Mouse (Mus musculus): ENCODE data around the gene Dhrs11.
"Not testable (repeated sequence)": the region's sequence is repeated elsewhere in the genome, so short reads cannot be mapped to it uniquely, and the experiment has no call there.

Gene Dhrs11

DNA sequence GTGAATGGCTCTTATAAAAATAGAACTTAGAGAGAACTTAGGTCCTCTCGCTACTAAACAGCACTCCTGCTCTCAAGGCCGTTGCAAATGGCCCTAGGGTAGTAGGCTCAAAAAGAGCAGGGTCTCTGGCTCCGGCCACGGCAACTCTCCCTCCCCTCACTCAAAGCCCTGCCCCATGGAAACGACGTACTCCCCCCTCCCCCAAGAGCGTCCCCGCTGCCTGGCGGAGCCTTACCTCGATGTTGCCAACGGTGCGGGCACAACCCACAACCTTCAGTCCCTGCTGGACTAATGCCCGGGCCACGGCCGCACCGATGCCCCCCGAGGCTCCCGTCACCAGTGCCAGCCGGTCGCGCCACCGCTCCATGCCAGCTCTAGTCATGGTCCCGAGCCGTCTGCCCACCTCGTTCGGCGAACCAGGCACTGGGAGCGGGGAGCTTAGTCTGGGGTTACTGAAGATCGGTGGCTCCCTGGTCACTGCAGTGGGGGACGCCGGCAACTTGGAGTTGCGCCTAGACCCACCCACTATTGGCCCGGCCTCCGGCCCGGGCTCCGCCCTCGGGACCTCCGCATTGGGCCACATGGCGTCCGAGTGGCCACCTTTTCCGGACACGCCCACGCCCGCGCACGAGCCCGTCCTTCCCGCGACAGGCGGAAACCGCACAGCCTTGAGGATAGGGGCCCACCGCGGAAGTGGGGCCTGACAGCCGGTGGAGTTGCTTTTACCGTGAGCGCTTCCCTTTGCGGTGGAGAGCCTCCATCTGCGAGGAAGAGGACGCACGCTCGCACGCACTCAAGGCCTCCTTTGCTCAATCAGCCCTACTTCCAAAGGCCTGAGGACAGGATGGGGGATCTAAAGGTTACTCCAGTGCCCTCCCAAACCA lies at the start of gene Dhrs11:
TSS of gene Dhrs11 (minus strand) at position 479 of the 884 bp plus-strand sequence.
- peak; percentile 96 for DNase-seq

DNA sequence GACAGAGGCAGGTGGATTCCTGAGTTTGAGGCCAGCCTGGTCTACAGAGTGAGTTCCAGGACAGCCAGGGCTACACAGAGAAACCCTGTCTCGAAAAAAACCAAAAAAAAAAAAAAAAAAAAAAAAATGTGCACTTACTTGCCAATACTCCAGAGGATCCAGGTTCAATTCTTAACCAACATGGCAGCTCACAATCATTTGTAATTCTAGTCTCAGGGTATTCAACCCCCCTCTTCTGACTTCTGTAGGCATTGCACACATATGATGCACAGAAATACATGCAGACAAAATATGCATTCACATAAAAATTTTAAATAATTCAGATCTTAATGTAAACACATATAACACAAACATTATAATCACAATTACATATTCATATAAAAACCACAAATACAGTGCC lies 47.2 kb upstream of the Dhrs11 start:
- not testable (repeated sequence) for DNase-seq

DNA sequence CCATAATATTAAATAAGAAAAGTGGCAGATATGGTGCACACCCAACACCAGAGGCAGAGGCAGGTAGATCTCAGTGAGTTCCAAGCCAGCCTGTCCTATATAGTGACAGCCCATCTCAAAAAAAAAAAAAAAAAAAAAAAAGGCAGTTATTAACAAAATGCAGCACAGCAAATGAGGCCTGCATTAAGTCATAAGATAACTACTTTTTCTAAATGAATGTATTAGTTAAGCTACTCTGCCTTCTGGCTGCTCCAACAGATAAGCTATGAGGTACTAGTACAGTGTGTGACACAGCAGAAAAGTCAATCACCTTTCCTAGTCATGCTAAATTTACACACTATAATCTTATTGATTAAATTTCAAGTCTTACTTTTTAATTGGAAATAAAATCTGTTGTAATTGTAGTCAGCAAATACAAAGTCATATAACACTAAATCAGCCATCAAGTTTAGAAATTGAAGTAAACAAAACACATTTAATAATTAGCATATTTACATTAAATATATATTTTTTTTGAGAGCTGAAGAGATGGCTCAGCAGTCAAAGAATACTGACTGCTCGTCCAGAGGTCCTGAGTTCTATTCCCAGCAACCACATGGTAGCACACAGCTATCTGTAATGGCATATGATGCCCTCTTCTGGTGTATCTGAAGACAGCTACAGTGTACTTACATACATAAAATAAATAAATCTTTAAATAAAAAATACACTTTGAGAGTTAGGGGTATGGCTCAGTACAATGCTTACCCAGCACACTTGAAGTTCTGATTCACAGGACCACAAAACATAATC lies 44.4 kb upstream of the Dhrs11 start:
- no peak for DNase-seq

- DNase-seq, result no peak
Measured at GRCm38 (mm10) chr11:84871548-84872069, 42.8 kb upstream of the Dhrs11 start.

GRCm38 (mm10) chr11:84871046-84871445 lies 42.3 kb upstream of the Dhrs11 start:
- no peak for DNase-seq

GRCm38 (mm10) chr11:84870337-84871043 lies 41.7 kb upstream of the Dhrs11 start, which contains the start of gene Ggnbp2:
Ggnbp2 (minus strand) TSS chr11:84870817.
- peak; percentile 95 for DNase-seq

DNA sequence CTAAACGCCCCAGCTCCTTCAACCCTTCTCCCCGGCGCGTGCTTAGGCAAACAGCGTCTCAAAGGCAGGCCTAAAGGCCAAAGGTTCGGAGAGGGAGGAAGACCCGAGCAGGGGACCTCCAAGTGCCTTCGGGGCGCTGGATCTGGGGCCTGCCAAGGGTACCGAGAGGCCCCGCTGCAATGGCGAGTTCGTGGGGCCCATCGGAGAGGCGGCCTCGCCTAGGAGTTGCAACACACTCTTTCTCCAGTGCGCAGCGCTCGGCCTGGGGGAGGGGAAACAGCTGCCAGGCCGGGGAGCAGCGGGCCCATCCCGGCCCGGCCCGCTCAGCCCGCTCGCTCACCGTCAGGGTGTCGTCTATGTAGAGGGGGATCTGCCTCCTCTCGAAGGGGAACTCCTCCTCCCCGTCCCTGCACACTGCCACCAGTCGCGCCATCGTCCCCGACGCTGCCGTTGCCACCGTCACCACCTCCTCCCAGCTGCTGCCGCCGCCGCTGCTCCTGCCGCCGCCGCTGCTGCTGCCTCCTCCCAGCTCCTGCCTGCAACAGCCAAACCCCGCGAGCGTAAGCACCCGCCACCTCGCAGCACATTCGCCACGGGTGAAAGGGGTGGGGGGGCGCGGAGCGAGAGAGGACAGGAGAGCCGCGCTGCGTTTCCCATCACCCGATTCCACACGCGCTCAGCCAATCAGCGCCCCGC lies 40.9 kb upstream of the Dhrs11 start:
- DNase-seq, result peak; percentile 97

DNA sequence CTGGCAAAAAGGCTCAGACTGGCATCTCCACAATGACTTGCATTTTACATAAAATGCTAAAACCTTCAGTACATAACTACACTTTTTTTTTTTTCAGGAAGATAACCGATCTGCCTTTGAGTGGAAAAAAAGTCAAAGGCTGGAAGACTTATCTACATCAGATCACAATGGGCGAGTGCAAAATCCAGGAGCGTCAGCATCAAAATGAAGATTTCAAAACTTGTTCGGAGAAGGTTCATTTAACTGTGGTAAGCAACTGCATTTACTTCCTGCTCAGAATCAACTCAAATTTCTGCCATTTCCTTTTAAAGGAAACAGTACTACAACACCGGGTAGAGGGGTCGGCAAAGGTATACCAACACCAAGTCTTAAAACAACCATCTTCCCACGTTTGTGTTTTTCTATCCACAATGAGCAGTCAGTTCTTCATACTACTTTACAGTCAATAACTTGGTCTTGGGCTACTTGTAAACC lies 40.0 kb upstream of the Dhrs11 start:
- DNase-seq, result no peak

GRCm38 (mm10) chr11:84867586-84867985 lies 38.8 kb upstream of the Dhrs11 start:
- no peak for DNase-seq

DNA sequence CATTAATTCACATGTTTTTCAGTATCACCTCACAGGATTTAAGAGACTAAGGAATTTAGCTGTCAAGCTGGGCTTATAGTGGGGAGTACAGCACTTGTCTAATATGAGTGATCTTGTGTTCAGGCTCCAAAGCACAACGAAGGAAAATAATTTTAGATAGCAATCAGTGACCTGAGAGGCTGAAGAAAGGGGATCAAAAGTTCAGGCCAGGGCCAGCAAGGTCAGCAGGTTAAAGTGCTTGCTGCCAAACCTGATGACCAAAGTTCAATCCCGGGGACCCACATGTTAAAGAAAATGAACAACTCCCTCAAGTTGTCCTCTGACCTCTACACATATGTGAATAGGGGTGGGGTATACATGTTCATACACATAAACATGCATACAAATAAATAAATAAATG lies 36.5 kb upstream of the Dhrs11 start:
- peak; percentile 27 for DNase-seq

DNA sequence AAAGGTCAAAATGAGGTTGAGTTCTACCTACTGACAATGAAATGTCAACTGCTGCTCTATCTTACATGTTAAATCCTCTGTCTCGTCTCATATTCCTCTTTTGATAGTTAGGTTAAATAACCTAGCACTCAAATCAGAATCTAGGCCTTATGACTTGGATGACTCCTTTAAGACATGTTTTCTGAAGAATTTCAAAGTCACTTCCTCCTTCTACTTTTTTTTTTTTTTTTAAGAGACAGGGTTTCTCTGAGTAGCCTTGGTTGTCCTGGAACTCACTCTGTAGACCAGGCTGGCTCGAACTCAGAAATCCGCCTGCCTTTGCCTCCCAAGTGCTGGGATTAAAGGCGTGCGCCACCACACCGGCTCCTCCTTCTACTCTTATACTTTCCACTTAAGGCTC lies 26.5 kb upstream of the Dhrs11 start:
- DNase-seq, result no peak

DNA sequence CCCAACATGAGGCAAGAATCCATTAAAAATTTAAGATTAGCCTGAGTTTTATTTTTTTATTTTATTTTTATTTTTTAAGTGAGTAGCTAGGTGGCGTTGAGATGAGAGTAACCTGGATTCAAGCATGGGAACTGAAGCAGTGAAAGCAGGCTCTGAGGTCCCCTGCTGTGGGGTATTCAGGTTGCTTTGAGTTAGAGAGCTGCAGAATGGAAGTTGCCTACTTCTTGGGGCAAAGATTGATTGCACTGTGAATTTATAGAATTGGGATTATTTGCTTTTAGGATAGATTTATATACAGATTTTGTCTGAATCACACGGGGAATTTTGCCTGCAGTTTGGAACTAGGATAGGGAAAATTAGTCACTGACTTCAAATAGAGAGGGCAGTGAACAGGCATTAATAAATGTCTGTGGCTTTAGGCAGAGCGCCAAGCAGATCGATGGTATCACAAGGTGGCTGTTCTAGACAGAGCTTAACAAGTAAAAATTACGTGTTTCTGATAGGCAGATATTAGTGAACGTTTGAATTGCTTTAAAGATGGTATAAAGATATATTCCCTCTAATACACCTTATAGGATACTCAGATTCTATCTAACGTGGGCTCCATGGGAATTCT lies 18.8 kb upstream of the Dhrs11 start:
- DNase-seq, result no peak

DNA sequence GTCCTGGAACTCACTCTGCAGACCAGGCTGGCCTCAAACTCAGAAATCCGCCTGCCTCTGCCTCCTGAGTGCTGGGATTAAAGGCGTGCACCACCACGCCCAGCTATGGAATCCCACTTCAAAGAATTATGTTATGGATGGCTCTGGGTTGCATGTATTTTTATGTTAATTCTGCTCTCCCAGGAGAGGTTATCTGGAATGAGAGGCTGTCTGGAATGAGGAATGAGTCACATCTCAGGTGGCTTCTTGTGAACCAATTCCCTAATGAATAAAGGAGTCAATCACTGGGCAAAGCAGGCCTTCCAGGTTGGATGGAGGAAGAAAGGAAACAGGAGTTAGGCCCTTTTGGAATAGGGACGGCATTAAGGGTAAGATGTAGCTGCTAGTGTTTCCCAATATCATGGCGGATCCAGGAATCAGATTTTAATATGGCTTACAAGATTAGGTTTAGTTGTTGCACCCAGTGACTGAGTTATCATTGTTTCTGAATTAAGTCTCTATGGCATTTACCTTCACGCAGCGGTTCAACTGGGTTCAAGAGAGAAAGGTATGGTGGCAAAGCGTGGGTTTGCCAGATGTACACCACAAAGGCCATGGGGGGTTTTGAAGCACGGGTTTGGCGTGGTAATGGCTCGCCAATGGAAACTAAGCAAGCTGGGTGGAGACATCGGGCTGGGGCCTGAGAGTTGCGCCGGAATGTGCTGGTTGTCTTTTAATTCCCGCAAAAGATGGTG lies 18.1 kb upstream of the Dhrs11 start:
- no peak for DNase-seq

DNA sequence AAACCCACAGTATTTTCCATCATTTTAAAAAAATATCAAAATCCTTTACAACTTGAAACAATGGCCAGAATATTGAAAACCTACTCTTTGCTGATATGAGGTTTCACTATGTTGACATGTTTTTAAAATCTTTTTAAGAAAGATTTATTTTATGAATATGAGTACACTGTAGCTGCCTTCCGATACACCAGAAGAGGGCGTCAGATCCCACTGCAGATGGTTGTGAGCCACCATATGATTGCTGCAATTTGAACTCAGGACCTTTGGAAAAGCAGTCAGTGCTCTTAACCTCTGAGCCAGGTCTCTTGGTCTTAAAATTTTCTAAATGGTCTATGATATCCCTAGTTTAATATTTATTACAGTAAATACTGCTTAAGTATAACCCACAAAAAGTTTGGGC lies 10.5 kb upstream of the Dhrs11 start:
- DNase-seq, result no peak

GRCm38 (mm10) chr11:84829495-84829894 lies 701 bp upstream of the Dhrs11 start:
- DNase-seq, result not testable (repeated sequence)

DNA sequence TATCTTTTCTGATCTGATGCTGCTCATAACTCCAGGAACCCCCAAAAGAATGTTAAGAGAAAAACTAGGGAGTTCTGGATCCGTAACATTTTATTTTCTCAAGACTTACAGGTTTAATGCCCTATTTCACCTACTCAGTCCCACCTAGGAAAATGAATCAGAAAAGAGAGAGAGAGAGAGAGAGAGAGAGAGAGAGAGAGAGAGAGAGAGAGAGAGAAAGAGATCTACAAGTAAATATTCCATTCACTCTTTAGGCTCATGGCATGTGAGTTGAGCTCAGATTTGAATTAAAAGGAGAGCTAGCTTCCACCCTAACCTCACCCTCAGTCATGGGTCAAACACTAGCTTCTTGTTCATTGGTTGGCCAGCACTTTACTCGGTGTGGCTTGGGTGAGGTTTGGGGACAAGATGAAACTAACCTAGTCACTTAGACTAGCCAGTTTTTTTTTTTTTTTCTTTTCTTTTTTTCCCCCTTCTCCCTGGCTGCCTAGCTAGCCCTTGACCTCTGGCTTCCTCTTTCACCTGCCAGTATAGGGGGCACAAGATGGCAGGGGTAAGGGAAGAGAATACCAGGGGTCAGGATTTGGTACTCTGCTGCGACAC lies 792 bp downstream of the Dhrs11 start:
- DNase-seq, result no peak

GRCm38 (mm10) chr11:84827492-84827891 lies 1.3 kb downstream of the Dhrs11 start:
- no peak for DNase-seq

DNA sequence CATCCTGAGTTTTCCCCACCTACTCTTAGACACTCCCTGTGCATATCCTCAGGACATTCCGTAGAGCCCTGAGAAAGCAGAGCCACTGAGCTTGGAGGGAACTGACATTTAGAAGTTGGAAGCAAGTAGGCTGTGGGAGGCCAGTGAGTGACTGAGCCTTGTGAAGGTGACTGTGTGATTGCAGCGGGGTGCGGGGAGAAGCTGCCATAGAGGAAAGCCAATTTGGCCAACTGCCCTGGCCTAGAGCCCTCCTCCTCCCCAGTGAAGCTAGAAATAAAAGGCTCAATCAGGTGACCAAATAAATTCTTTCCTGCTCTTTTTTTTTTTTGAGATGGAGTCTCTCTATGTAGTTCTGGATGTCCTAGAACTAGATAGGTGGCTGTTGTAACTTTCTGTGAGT lies 2.6 kb downstream of the Dhrs11 start:
- DNase-seq, result peak; percentile 75

GRCm38 (mm10) chr11:84825261-84825807 lies 3.5 kb downstream of the Dhrs11 start:
- no peak for DNase-seq

GRCm38 (mm10) chr11:84823484-84823897 lies 5.3 kb downstream of the Dhrs11 start:
- DNase-seq, result no peak

Data from kidney, postnatal 14 days (tissue).